Mouse (Mus musculus): ENCODE measurements around the gene Mecom. TPM values are rescaled to one million over a fixed set of nuclear protein-coding genes. Genes with fewer than 3 reads are reported as not detected.

The Mecom gene
- polyA plus RNA-seq, 1 experiment: 0.02 TPM

- Histone ChIP-seq H3K4me3 (replicated peaks) (no peak overlapping the region), H3K36me3 (ENCODE audit: control insufficient read depth) (no peaks in the 10 kb centered on the region), H3K4me1 (ENCODE audit: control insufficient read depth) (no peaks in the 10 kb centered on the region), H3K9me3 (ENCODE audit: control insufficient read depth, low read length) (no peaks in the 10 kb centered on the region), H3K27me3 (ENCODE audit: control insufficient read depth) (no peaks in the 10 kb centered on the region)
- TF ChIP-seq GATA1 (IDR thresholded peaks at IDR 0.05; ENCODE audit: low read length) (no peak), TAL1 (IDR thresholded peaks at IDR 0.05; ENCODE audit: low read length) (no peak)
Measured at GRCm38 (mm10) chr3:29993346-29993745, 554.5 kb downstream of the Mecom start.

GRCm38 (mm10) chr3:29991523-29991922 is 556.3 kb downstream of the Mecom start:
- H3K36me3 ChIP-seq (ENCODE audit: control insufficient read depth): no peaks in the 10 kb centered on the region
- no peaks in the 10 kb centered on the region for H3K27me3 ChIP-seq (ENCODE audit: control insufficient read depth)
- TF ChIP-seq GATA1 (IDR thresholded peaks at IDR 0.05; ENCODE audit: low read length) (no peak), TAL1 (IDR thresholded peaks at IDR 0.05; ENCODE audit: low read length) (no peak)
- H3K4me3 ChIP-seq (replicated peaks): no peak overlapping the region
- H3K9me3 ChIP-seq (ENCODE audit: control insufficient read depth, low read length): no peaks in the 10 kb centered on the region
- no peaks in the 10 kb centered on the region for H3K4me1 ChIP-seq (ENCODE audit: control insufficient read depth)

GRCm38 (mm10) chr3:29984431-29984830 is 563.4 kb downstream of the Mecom start:
- Histone ChIP-seq H3K27me3 (ENCODE audit: control insufficient read depth) (no peaks in the 10 kb centered on the region), H3K4me1 (ENCODE audit: control insufficient read depth) (no peaks in the 10 kb centered on the region), H3K36me3 (ENCODE audit: control insufficient read depth) (no peaks in the 10 kb centered on the region), H3K4me3 (replicated peaks) (no peak overlapping the region), H3K9me3 (ENCODE audit: control insufficient read depth, low read length) (no peaks in the 10 kb centered on the region)
- TF ChIP-seq TAL1 (IDR thresholded peaks at IDR 0.05; ENCODE audit: low read length) (no peak), GATA1 (IDR thresholded peaks at IDR 0.05; ENCODE audit: low read length) (no peak)

- Histone ChIP-seq H3K4me3 (replicated peaks) (no peak overlapping the region), H3K4me1 (ENCODE audit: control insufficient read depth) (no peaks in the 10 kb centered on the region), H3K9me3 (ENCODE audit: control insufficient read depth, low read length) (no peaks in the 10 kb centered on the region), H3K36me3 (ENCODE audit: control insufficient read depth) (no peaks in the 10 kb centered on the region), H3K27me3 (ENCODE audit: control insufficient read depth) (no peaks in the 10 kb centered on the region)
- TF ChIP-seq TAL1 (IDR thresholded peaks at IDR 0.05; ENCODE audit: low read length) (no peak), GATA1 (IDR thresholded peaks at IDR 0.05; ENCODE audit: low read length) (no peak)
Measured at GRCm38 (mm10) chr3:29981259-29981910, 566.4 kb downstream of the Mecom start.

- H3K4me1 ChIP-seq (ENCODE audit: control insufficient read depth): no peaks in the 10 kb centered on the region
- no peaks in the 10 kb centered on the region for H3K27me3 ChIP-seq (ENCODE audit: control insufficient read depth)
- no peaks in the 10 kb centered on the region for H3K9me3 ChIP-seq (ENCODE audit: control insufficient read depth, low read length)
- no peaks in the 10 kb centered on the region for H3K36me3 ChIP-seq (ENCODE audit: control insufficient read depth)
- TF ChIP-seq TAL1 (IDR thresholded peaks at IDR 0.05; ENCODE audit: low read length) (no peak), GATA1 (IDR thresholded peaks at IDR 0.05; ENCODE audit: low read length) (no peak)
- no peak overlapping the region for H3K4me3 ChIP-seq (replicated peaks)
Measured at GRCm38 (mm10) chr3:29980531-29980930, 567.3 kb downstream of the Mecom start.

GRCm38 (mm10) chr3:29976580-29976979 is 571.2 kb downstream of the Mecom start:
- Histone ChIP-seq H3K4me3 (replicated peaks) (no peak overlapping the region), H3K9me3 (ENCODE audit: control insufficient read depth, low read length) (no peaks in the 10 kb centered on the region), H3K36me3 (ENCODE audit: control insufficient read depth) (no peaks in the 10 kb centered on the region), H3K27me3 (ENCODE audit: control insufficient read depth) (no peaks in the 10 kb centered on the region), H3K4me1 (ENCODE audit: control insufficient read depth) (no peaks in the 10 kb centered on the region)
- TF ChIP-seq TAL1 (IDR thresholded peaks at IDR 0.05; ENCODE audit: low read length): no peak
- TF ChIP-seq GATA1 (IDR thresholded peaks at IDR 0.05; ENCODE audit: low read length): no peak

GRCm38 (mm10) chr3:29968433-29968949 is 579.3 kb downstream of the Mecom start:
- Histone ChIP-seq H3K4me1 (ENCODE audit: control insufficient read depth) (no peaks in the 10 kb centered on the region), H3K4me3 (replicated peaks) (no peak overlapping the region), H3K36me3 (ENCODE audit: control insufficient read depth) (no peaks in the 10 kb centered on the region), H3K27me3 (ENCODE audit: control insufficient read depth) (no peaks in the 10 kb centered on the region), H3K9me3 (ENCODE audit: control insufficient read depth, low read length) (no peaks in the 10 kb centered on the region)
- TF ChIP-seq GATA1 (IDR thresholded peaks at IDR 0.05; ENCODE audit: low read length) (no peak), TAL1 (IDR thresholded peaks at IDR 0.05; ENCODE audit: low read length) (no peak)

- no peak overlapping the region for H3K4me3 ChIP-seq (replicated peaks)
- no peaks in the 10 kb centered on the region for H3K27me3 ChIP-seq (ENCODE audit: control insufficient read depth)
- no peaks in the 10 kb centered on the region for H3K9me3 ChIP-seq (ENCODE audit: control insufficient read depth, low read length)
- H3K36me3 ChIP-seq (ENCODE audit: control insufficient read depth): no peaks in the 10 kb centered on the region
- H3K4me1 ChIP-seq (ENCODE audit: control insufficient read depth): no peaks in the 10 kb centered on the region
- TF ChIP-seq TAL1 (IDR thresholded peaks at IDR 0.05; ENCODE audit: low read length): no peak
- no peak for TF ChIP-seq GATA1 (IDR thresholded peaks at IDR 0.05; ENCODE audit: low read length)
Measured at GRCm38 (mm10) chr3:29963953-29964352, 583.9 kb downstream of the Mecom start.

- Histone ChIP-seq H3K27me3 (ENCODE audit: control insufficient read depth) (no peaks in the 10 kb centered on the region), H3K4me1 (ENCODE audit: control insufficient read depth) (no peaks in the 10 kb centered on the region), H3K36me3 (ENCODE audit: control insufficient read depth) (no peaks in the 10 kb centered on the region), H3K9me3 (ENCODE audit: control insufficient read depth, low read length) (no peaks in the 10 kb centered on the region), H3K4me3 (replicated peaks) (no peak overlapping the region)
- no peak for TF ChIP-seq GATA1 (IDR thresholded peaks at IDR 0.05; ENCODE audit: low read length)
Measured at GRCm38 (mm10) chr3:29963447-29963846, 584.4 kb downstream of the Mecom start.

GRCm38 (mm10) chr3:29959051-29959450 is 588.8 kb downstream of the Mecom start:
- H3K36me3 ChIP-seq (ENCODE audit: control insufficient read depth): no peaks in the 10 kb centered on the region
- H3K9me3 ChIP-seq (ENCODE audit: control insufficient read depth, low read length): no peaks in the 10 kb centered on the region
- no peak for TF ChIP-seq GATA1 (IDR thresholded peaks at IDR 0.05; ENCODE audit: low read length)
- TF ChIP-seq TAL1 (IDR thresholded peaks at IDR 0.05; ENCODE audit: low read length): no peak
- H3K27me3 ChIP-seq (ENCODE audit: control insufficient read depth): no peaks in the 10 kb centered on the region
- H3K4me3 ChIP-seq (replicated peaks): no peak overlapping the region
- H3K4me1 ChIP-seq (ENCODE audit: control insufficient read depth): no peaks in the 10 kb centered on the region
